Mouse (Mus musculus): Measurements from ENCODE around the gene Gm49342.

The Gm49342 gene

GRCm38 (mm10) chr14:50981207-50981606, 36.9 kb downstream of the Gm49342 start:
- no peak for DNase-seq (ENCODE audit: low spot score in 2 of 2)

- DNase-seq (ENCODE audit: low spot score in 2 of 2): no peak
These were observed 37.5 kb downstream of the Gm49342 start for GRCm38 (mm10) chr14:50981837-50982236.

GRCm38 (mm10) chr14:50987668-50988067, 43.4 kb downstream of the Gm49342 start:
- DNase-seq (ENCODE audit: low spot score in 2 of 2): no peak

DNA sequence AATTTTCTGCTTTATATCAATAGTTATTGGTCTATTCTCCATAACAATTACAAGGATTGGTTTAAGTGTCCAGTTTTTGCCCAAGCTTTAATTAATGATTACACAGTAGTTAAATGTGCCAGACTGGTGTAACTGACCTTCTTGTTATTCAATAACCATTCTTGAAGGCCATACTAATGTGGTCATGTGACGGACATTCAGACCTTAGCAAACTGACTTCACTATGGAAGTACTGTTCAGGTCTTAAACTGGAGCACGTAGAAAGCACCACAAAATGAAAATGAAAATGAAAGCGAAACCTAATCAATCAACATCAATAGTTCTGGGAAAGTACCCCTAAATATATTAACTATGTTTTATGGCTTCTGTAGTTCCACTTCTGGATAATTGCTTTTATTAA, 46.7 kb downstream of the Gm49342 start:
- DNase-seq (ENCODE audit: low spot score in 2 of 2): no peak

DNA sequence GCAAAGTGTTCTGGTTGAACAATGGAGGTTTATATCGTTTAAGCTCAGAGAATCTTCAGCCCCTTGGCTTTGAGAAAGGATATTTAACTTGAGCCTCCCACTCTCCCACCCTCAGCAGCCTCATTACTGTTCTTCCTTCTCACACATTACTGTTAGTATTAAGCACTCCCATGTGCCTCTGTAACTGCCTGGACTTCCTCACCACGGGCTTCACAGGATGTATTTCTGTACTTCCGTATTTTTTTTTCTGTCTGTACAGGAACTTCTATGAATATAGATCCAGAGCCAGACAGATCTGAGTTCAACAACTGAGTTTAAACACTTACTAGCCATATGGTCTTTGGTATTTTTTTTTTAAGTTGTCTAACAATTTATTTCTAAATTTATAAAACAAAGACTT, 52.8 kb downstream of the Gm49342 start:
- DNase-seq (ENCODE audit: low spot score in 2 of 2): no peak

DNA sequence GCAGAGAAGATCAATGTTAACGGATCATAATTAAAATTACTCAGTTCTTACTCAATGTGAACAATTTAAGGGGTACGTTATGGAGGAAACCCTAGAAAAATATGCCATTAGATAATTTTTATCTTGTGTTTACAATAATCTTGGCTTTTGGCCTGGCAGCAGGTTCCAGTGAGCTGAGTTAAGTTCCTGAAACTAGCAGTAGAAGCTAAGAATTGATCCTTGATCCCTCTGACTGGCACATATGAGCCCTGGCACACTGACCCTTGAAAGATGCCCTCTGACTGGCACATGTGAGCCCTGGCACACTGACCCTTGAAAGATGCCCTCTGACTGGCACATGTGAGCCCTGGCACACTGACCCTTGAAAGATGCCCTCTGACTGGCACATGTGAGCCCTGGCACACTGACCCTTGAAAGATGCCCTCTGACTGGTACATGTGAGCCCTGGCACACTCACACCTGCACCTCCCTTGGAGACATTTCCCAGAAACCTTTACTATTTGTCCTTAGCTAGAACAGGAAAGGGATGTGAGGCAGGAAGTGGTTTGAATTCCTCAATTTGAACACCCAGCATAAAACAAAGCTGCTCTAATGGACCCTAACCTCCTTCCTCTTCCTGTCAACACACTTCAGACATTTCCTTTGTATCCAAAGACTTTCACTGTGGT, 53.8 kb downstream of the Gm49342 start:
- no peak for DNase-seq (ENCODE audit: low spot score in 2 of 2)

DNA sequence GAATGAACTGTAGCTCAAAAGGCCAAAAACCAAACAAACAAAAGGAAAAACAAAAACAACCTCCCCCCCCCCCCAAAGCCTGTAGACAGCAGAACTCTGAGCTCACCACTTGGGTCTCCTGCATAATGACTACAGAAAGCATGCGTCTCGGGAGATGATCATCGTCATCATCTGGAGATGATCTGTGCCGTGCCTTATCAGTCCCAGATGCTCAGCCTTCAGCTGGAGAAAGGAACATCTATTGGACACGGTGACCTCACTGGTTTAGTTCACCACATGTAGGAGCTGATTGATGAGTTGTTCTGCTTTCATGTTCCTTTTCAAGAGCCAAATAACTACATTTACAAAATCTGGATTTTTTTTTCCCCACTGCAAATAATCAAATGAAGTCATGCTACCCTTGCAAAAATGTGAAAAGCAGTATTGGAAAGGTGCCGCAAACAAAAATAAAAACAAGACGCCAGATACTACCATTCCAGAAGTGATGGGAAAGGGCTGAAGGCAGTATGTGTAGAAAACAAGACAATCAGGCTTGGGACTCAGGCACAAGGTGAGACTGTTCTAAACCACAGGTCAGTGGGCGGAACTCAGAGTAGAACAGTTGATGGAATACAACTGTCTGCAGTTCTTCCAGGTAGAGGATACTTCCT, 63.0 kb downstream of the Gm49342 start, which contains the start of gene Rnase10:
Gene Rnase10 (plus strand): TSS at position 600 of the 650 bp plus-strand sequence.
- no peak for DNase-seq (ENCODE audit: low spot score in 2 of 2)

- DNase-seq (ENCODE audit: low spot score in 2 of 2): peak in 1 of 2 experiments; percentile 3
These were observed 63.8 kb downstream of the Gm49342 start for GRCm38 (mm10) chr14:51007914-51008713.

DNA sequence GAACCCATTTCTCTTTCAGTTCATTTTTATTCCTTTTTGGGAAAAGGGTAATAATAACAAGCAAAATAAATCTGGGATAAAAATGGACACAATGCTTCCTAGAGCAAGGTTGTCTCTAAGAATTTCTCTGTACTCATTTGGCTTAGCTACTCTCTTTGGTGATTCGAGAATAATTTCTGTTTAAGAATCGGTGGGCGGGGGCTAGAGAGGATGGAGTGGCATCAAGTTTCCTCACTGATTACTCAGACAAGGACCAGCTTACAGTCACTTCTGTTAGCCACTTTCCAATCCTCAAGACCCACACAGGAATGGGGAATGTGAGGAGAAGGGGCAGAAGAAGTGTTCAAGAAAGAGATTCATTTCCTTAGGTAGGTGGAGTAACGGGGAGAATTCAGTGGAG, 64.5 kb downstream of the Gm49342 start:
- DNase-seq (ENCODE audit: low spot score in 2 of 2): no peak

DNA sequence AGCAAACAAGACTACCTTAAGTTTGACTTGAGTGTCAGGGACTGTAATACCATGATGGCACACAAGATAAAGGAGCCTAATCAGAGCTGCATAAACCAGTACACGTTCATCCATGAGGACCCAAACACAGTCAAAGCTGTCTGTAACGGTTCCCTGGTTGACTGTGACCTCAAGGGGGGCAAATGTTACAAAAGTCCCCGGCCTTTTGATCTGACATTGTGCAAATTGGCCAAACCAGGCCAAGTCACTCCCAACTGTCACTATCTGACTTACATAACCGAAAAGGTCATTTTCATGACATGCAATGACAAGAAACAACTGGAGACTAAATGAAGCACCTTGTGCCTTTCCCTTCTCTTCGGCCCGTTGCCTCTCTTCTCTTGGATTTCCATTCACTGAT, 65.3 kb downstream of the Gm49342 start:
- DNase-seq (ENCODE audit: low spot score in 2 of 2): no peak

Measured in cerebellum, postnatal 4 days (tissue).